Mouse (Mus musculus) Patski (cell line): ENCODE results near the gene Fnbp1. TPM values are rescaled to one million over a fixed set of nuclear protein-coding genes. Genes with fewer than 3 reads are reported as not detected.
A peak's percentile ranks its signal among the peaks of the same experiment; 100 is the strongest.

Source experiments
- ATAC-seq: fragments of 100-300 bp; one replicate; pipeline ENCODE4 v1.8.0; 2021
- CTCF ChIA-PET: fragments of 350-600 bp; sonication (Branson Sonifier 250); formaldehyde crosslinking; loops from one replicate; lab custom pipeline; 2022; ENCODE audit warnings: inconsistent platforms; lab: Charles Lee
- POLR2A ChIA-PET: fragments of 350-600 bp; sonication (Branson Sonifier 250); formaldehyde crosslinking; loops from one replicate; lab custom pipeline; 2022; ENCODE audit warnings: antibody characterized with exemption, inconsistent platforms; lab: Charles Lee
- DNase-seq: peaks from one replicate; pipeline ENCODE4 v3.0.0-alpha.2; 2011; ENCODE audit warnings: low read depth, low spot score
- H3K27me3 ChIP-seq: fragments of 371-371 bp; one replicate; pipeline ENCODE4 v1.5.1; 2021
- CTCF ChIP-seq: fragments of 100-300 bp; IDR thresholded peaks from one replicate; pipeline ENCODE4 v1.5.1; 2021
- in situ Hi-C: fragments of 300-500 bp; cut with MboI; formaldehyde crosslinking; loops from 3 replicates; pipeline ENCODE4 v1.11.1; 2018; ENCODE audit warnings: low pct_unique_long_range_greater_than_20kb, mixed read lengths
- polyA plus RNA-seq: library from polyadenylated mRNA; unstranded; gene quantifications from one replicate; pipeline ENCODE4 v1.2.3, GENCODE M21; 2021

Gene Fnbp1
- polyA plus RNA-seq, 1 experiment from 2014 or later: 40.4 TPM

GRCm38 (mm10) chr2:31151892-31152812 lies 10.3 kb upstream of the Fnbp1 start, which contains the start of gene Gpr107:
Gpr107 (plus strand) TSS chr2:31152316.
- TF ChIP-seq CTCF: no peak
- ATAC-seq (no peak), DNase-seq (no peak)
- POLR2A ChIA-PET: interaction anchor here (1.3 to 1.7 kb wide), 2 partner anchors 9 to 10 kb away, joined by 3 to 6 read pairs; partner anchors contain the start of gene Fnbp1
- no peaks in the 10 kb centered on the region for H3K27me3 ChIP-seq
- in situ Hi-C loops: loop anchor here (5.0 kb wide), 2 partner anchors 125 to 185 kb away; partner anchors contain the start of gene Tor1a
- CTCF ChIA-PET: interaction anchor here (1.0 to 1.3 kb wide), 3 partner anchors 10 to 99 kb away, joined by 3 to 5 read pairs (median 3); partner anchors contain the start of gene Fnbp1

DNA sequence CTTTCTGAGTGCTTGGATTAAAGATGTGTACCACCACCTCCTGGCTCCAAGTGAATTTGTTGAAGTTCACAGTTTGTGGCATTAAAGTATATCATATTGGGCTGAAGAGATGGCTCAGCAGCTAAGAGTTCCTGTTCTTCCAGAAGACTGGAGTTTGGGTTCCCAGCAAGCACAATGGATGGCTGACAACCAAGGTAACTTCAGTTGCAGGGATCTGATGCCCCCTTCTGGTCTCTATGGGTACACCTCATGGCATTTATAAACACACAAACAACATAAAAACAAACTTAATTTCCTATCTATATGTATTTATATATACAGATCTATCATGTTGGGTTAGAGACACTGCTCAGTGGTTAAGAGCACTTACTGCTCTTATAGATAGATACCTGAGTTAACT lies 9.0 kb upstream of the Fnbp1 start:
- CTCF ChIA-PET: interaction anchor here (0.8 to 1.3 kb wide), 6 partner anchors 8 to 197 kb away, joined by 3 to 5 read pairs (median 3); partner anchors contain the start of genes Fnbp1 and Tor1b
- no peaks in the 10 kb centered on the region for H3K27me3 ChIP-seq
- in situ Hi-C loops: loop anchor here (5.0 kb wide), 2 partner anchors 123 to 183 kb away; partner anchors contain the start of gene Tor1a
- ATAC-seq (no peak), DNase-seq (no peak)
- POLR2A ChIA-PET: interaction anchor here (1.7 kb wide), 1 partner anchor 9 kb away, joined by 6 read pairs; the partner anchor contains the start of gene Fnbp1
- peak; percentile 73 for TF ChIP-seq CTCF

GRCm38 (mm10) chr2:31147054-31147453 lies 5.2 kb upstream of the Fnbp1 start:
- DNase-seq (no peak), ATAC-seq (no peak)
- POLR2A ChIA-PET: interaction anchor here (0.7 kb wide), 1 partner anchor 10 kb away, joined by 3 read pairs; no protein-coding TSS in a partner anchor
- CTCF ChIA-PET: no interaction called here
- TF ChIP-seq CTCF: no peak
- no peaks in the 10 kb centered on the region for H3K27me3 ChIP-seq
- in situ Hi-C loops: no loop called here

GRCm38 (mm10) chr2:31144901-31145300 lies 3.1 kb upstream of the Fnbp1 start:
- no peaks in the 10 kb centered on the region for H3K27me3 ChIP-seq
- ChIA-PET POLR2A (no interaction called here), CTCF (no interaction called here)
- ATAC-seq (no peak), DNase-seq (no peak)
- no peak for TF ChIP-seq CTCF
- in situ Hi-C loops: loop anchor here (5.0 kb wide), 1 partner anchor 48 kb away; no protein-coding TSS in a partner anchor

- POLR2A ChIA-PET: interaction anchor here (0.6 kb wide), 1 partner anchor 8 kb away, joined by 3 read pairs; the partner anchor contains the start of gene Gpr107
These were observed 2.2 kb upstream of the Fnbp1 start for GRCm38 (mm10) chr2:31143768-31144695.

DNA sequence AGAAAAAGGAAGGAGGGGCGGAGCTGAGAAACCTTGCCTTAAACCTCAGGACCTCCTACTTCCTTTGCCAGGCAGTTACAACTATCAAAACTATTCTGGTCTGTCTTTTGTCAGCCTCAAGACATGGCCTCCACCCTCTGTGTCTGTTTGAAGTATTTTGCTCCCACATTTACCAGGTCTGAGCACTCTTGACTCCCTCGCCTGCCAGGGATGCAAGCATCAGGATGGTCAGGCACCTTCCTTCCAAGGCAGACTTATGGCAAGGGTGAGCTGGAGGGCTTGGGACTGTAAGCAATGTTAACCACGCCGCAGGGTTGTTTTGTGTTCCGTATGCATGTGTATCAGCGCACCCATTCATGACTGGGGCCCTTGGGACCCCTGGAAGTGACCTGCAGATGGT lies 1.5 kb upstream of the Fnbp1 start:
- H3K27me3 ChIP-seq: no peaks in the 10 kb centered on the region
- ChIA-PET POLR2A (interaction anchor here (0.6 kb wide), 1 partner anchor 8 kb away, joined by 3 read pairs; the partner anchor contains the start of gene Gpr107), CTCF (interaction anchor here (2.2 kb wide), 1 partner anchor 8 kb away, joined by 5 read pairs; no protein-coding TSS in a partner anchor)
- no peak for DNase-seq
- in situ Hi-C loops: loop anchor here (5.0 kb wide), 1 partner anchor 46 kb away; no protein-coding TSS in a partner anchor
- ATAC-seq: no peak
- no peak for TF ChIP-seq CTCF

More at GRCm38 (mm10) chr2:31143768-31144695, 2.2 kb upstream of the Fnbp1 start:
- ATAC-seq: no peak
- in situ Hi-C loops: loop anchor here (5.0 kb wide), 1 partner anchor 47 kb away; no protein-coding TSS in a partner anchor
- TF ChIP-seq CTCF: no peak
- CTCF ChIA-PET: no interaction called here
- no peaks in the 10 kb centered on the region for H3K27me3 ChIP-seq
- DNase-seq: no peak

DNA sequence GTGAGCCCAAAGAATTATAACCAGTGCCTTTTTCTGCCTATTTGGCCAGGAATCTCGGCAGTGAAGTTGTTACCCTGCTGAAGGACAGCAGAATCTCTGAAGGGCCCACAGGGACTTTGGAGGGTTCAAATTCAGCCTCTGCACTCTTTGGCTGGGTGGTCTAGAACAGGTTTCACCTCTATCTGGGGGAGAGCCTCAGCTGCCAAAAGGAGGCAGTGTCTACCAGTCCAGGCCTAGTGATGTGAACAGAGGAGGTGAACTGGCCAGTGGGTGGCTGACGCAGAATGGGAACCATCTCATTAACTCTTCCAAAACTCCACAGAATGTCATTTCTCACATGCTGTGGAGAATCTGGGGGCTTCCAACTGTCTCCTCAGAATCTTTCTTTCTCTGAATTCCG lies 697 bp upstream of the Fnbp1 start:
- CTCF ChIA-PET: interaction anchor here (2.2 kb wide), 1 partner anchor 9 kb away, joined by 5 read pairs; no protein-coding TSS in a partner anchor
- H3K27me3 ChIP-seq: no peaks in the 10 kb centered on the region
- no peak for TF ChIP-seq CTCF
- in situ Hi-C loops: loop anchor here (5.0 kb wide), 1 partner anchor 45 kb away; no protein-coding TSS in a partner anchor
- POLR2A ChIA-PET: interaction anchor here (1.3 to 1.6 kb wide), 3 partner anchors 9 to 117 kb away, joined by 3 to 6 read pairs (median 6); partner anchors contain the start of gene Gpr107
- ATAC-seq (no peak), DNase-seq (no peak)

- DNase-seq (no peak), ATAC-seq (peak; percentile 48)
- no peak for TF ChIP-seq CTCF
- no peaks in the 10 kb centered on the region for H3K27me3 ChIP-seq
- in situ Hi-C loops: loop anchor here (5.0 kb wide), 1 partner anchor 44 kb away; no protein-coding TSS in a partner anchor
- ChIA-PET POLR2A (interaction anchor here (0.6 to 1.8 kb wide), 7 partner anchors 10 to 126 kb away, joined by 3 to 7 read pairs (median 4); partner anchors contain the start of gene Gpr107), CTCF (interaction anchor here (0.9 to 2.2 kb wide), 3 partner anchors 10 to 76 kb away, joined by 3 to 5 read pairs (median 3); no protein-coding TSS in a partner anchor)
These were observed 538 bp downstream of the Fnbp1 start for GRCm38 (mm10) chr2:31141074-31141866.
